ENCODE assay signal across 9 mouse cellular contexts in genomic region chr11:94491035-94491748, GRCm38 (mm10). TPM values are rescaled to one million over a fixed set of nuclear protein-coding genes. Genes with fewer than 3 reads are reported as not detected.
DNase-seq lines count a peak whose midpoint lies in the region; ATAC-seq and TF ChIP-seq lines count a peak whose summit lies in the region.
"Had no signal": no experiment of that assay in that cellular context is flagged by ENCODE, and none has a peak within 500 bp of the region (broad histone marks: within the 10 kb centered on the region; RNA-seq: fewer than 3 reads in every experiment).

No protein-coding gene starts in this region.

- no peaks in the 10 kb centered on the region for H3K36me3 ChIP-seq in heart, embryonic 11.5 days (ENCODE audit: control insufficient read depth, insufficient read depth, low read length)
- H3K36me3 ChIP-seq in embryonic facial prominence, embryonic 13.5 days: no peaks in the 10 kb centered on the region
- no peaks in the 10 kb centered on the region for H3K36me3 ChIP-seq in intestine, embryonic 16.5 days (ENCODE audit: control insufficient read depth, insufficient read depth, low read length)
- H3K36me3 ChIP-seq in small intestine, adult 2 months (ENCODE audit: control insufficient read depth, insufficient read depth, low read length): no peaks in the 10 kb centered on the region

- no peak overlapping the region for H3K27ac ChIP-seq in heart, embryonic 11.5 days (ENCODE audit: low read depth, low read length)
- H3K27ac ChIP-seq in embryonic facial prominence, embryonic 13.5 days: no peak overlapping the region
- no peak overlapping the region for H3K27ac ChIP-seq in intestine, embryonic 16.5 days (ENCODE audit: low read length)
- H3K27ac ChIP-seq in small intestine, adult 2 months (ENCODE audit: insufficient read depth, low read depth, low read length): no peak overlapping the region

- intact Hi-C loops in heart, postnatal 25 days (cut with DNase I): no loop called here

- TF ChIP-seq CTCF in small intestine, adult 2 months (IDR thresholded peaks at IDR 0.05; ENCODE audit: extremely low read depth, insufficient read length, insufficient replicate concordance, low read depth, low read length): no peak

- no peak for DNase-seq in heart, postnatal 25 days (ENCODE audit: low spot score)
- peak; percentile 30 for DNase-seq in NIH3T3 (ENCODE audit: low read depth)
- peak; percentile 62 for DNase-seq in lung, postnatal 10 days
- no peak for DNase-seq in urinary bladder, postnatal 25 days (ENCODE audit: low spot score)

- H3K9me3 ChIP-seq in heart, embryonic 11.5 days (replicated peaks; ENCODE audit: control insufficient read depth, low read length): no peaks in the 10 kb centered on the region
- H3K9me3 ChIP-seq in embryonic facial prominence, embryonic 13.5 days: no peaks in the 10 kb centered on the region
- no peaks in the 10 kb centered on the region for H3K9me3 ChIP-seq in intestine, embryonic 16.5 days (ENCODE audit: control insufficient read depth, low read length)

- H3K4me2 ChIP-seq in heart, embryonic 11.5 days: peak overlapping the region; percentile 68
- peak overlapping the region; percentile 81 for H3K4me2 ChIP-seq in embryonic facial prominence, embryonic 13.5 days
- H3K4me2 ChIP-seq in intestine, embryonic 16.5 days (ENCODE audit: low read depth, low read length): peak overlapping the region; percentile 90

- H3K27me3 ChIP-seq in heart, embryonic 11.5 days (ENCODE audit: control insufficient read depth, insufficient read depth, low read length): peaks cover 36% of the 10 kb centered on the region
- peaks cover 12% of the 10 kb centered on the region; the same call in 1 of the 2 replicates for H3K27me3 ChIP-seq in embryonic facial prominence, embryonic 13.5 days
- peaks cover 4% of the 10 kb centered on the region; the same call in 1 of the 2 replicates for H3K27me3 ChIP-seq in intestine, embryonic 16.5 days (replicated peaks; ENCODE audit: control insufficient read depth, insufficient read depth, low read length)
- no peaks in the 10 kb centered on the region; the same call in 1 of the 2 replicates for H3K27me3 ChIP-seq in small intestine, adult 2 months (ENCODE audit: control insufficient read depth, insufficient read depth, low read length)

- no peak for TF ChIP-seq POLR2A in small intestine, adult 2 months (IDR thresholded peaks at IDR 0.05; ENCODE audit: low read depth, low read length)

- H3K4me1 ChIP-seq in heart, embryonic 11.5 days (ENCODE audit: control insufficient read depth, insufficient read depth, low read length): peaks cover 12% of the 10 kb centered on the region
- H3K4me1 ChIP-seq in embryonic facial prominence, embryonic 13.5 days: peaks cover 22% of the 10 kb centered on the region
- peaks cover 10% of the 10 kb centered on the region for H3K4me1 ChIP-seq in intestine, embryonic 16.5 days (ENCODE audit: control insufficient read depth, insufficient read depth, low read length)
- H3K4me1 ChIP-seq in small intestine, adult 2 months (ENCODE audit: control insufficient read depth, insufficient read depth, insufficient read length, low read length): no peaks in the 10 kb centered on the region

- WGBS in heart, embryonic 11.5 days (ENCODE audit: insufficient replicate concordance): 5% methylated on average over 51 of the region's 55 CpGs
- 5% methylated on average over 55 of the region's 55 CpGs for WGBS in embryonic facial prominence, embryonic 13.5 days
- WGBS in intestine, embryonic 16.5 days: 12% methylated on average over 55 of the region's 55 CpGs
- WGBS in small intestine, adult 2 months: 63% methylated on average over 55 of the region's 55 CpGs

- peak overlapping the region; percentile 48; the same call in 1 of the 2 replicates for H3K9ac ChIP-seq in heart, embryonic 11.5 days (ENCODE audit: low read depth, low read length)
- H3K9ac ChIP-seq in embryonic facial prominence, embryonic 13.5 days: peak overlapping the region; percentile 81
- peak overlapping the region; percentile 74 for H3K9ac ChIP-seq in intestine, embryonic 16.5 days (ENCODE audit: low read depth, low read length)

- ATAC-seq in heart, embryonic 11.5 days (replicated peaks; ENCODE audit: insufficient number of reproducible peaks, low FRiP score, low TSS enrichment): no peak
- no peak for ATAC-seq in embryonic facial prominence, embryonic 13.5 days (ENCODE audit: insufficient number of reproducible peaks, insufficient read depth, low FRiP score, low TSS enrichment, low read depth)
- ATAC-seq in intestine, embryonic 16.5 days: peak; percentile 51

- peak overlapping the region; percentile 49 for H3K4me3 ChIP-seq in heart, embryonic 11.5 days (ENCODE audit: low read depth, low read length)
- peak overlapping the region; percentile 61 for H3K4me3 ChIP-seq in embryonic facial prominence, embryonic 13.5 days
- peak overlapping the region; percentile 56 for H3K4me3 ChIP-seq in intestine, embryonic 16.5 days (ENCODE audit: low read length)
- peak overlapping the region; percentile 33 for H3K4me3 ChIP-seq in small intestine, adult 2 months (ENCODE audit: low read depth, low read length)

RNA-seq across cellular contexts. Expression of gene Spata20, which starts 5.2 kb away (rescaled TPM):
- polyA plus RNA-seq in heart, embryonic 11.5 days (2014; fragmentation: Nextera tagmentation; extraction: Ambion mirVana): 0.15 TPM in 1 of 2 replicates, not detected in the other
- total RNA-seq in heart, postnatal 25 days (2021): under 1 TPM; 0.34 to 0.42 TPM
- polyA plus RNA-seq in embryonic facial prominence, embryonic 13.5 days (2015; fragmentation: Nextera tagmentation; extraction: Ambion mirVana): 0.25 and 0.99 TPM in 2 replicates
- polyA plus RNA-seq in intestine, embryonic 16.5 days (2015; fragmentation: Nextera tagmentation; extraction: Ambion mirVana): 0.13 and 0.16 TPM in 2 replicates
- 0.09 TPM in 1 of 2 replicates, not detected in the other for polyA plus RNA-seq in small intestine, adult 2 months (2012; rRNA removed)
- total RNA-seq: MEL had no signal

RNA-seq across cellular contexts. Expression of gene Epn3, which starts 8.6 kb away (rescaled TPM):
- polyA plus RNA-seq in heart, embryonic 11.5 days (2014; fragmentation: Nextera tagmentation; extraction: Ambion mirVana): 8.2 and 9.1 TPM in 2 replicates
- 10 to 100 TPM; 26.7 to 29.7 TPM for total RNA-seq in heart, postnatal 25 days (2021)
- 4.2 and 4.9 TPM in 2 replicates for polyA plus RNA-seq in embryonic facial prominence, embryonic 13.5 days (2015; fragmentation: Nextera tagmentation; extraction: Ambion mirVana)
- polyA plus RNA-seq in intestine, embryonic 16.5 days (2015; fragmentation: Nextera tagmentation; extraction: Ambion mirVana): 1.5 and 1.7 TPM in 2 replicates
- polyA plus RNA-seq in small intestine, adult 2 months (2012; rRNA removed): 2.6 and 9.9 TPM in 2 replicates
- total RNA-seq: MEL had no signal

RNA-seq across cellular contexts. Expression of gene Cacna1g, which starts 17.2 kb away (rescaled TPM):
- 2.7 and 4.3 TPM in 2 replicates for polyA plus RNA-seq in heart, embryonic 11.5 days (2014; fragmentation: Nextera tagmentation; extraction: Ambion mirVana)
- total RNA-seq in heart, postnatal 25 days (2021): 10 to 100 TPM; 15.4 to 21.5 TPM
- 38.2 and 41.8 TPM in 2 replicates for polyA plus RNA-seq in embryonic facial prominence, embryonic 13.5 days (2015; fragmentation: Nextera tagmentation; extraction: Ambion mirVana)
- 4.9 and 5.4 TPM in 2 replicates for polyA plus RNA-seq in intestine, embryonic 16.5 days (2015; fragmentation: Nextera tagmentation; extraction: Ambion mirVana)
- 6.9 and 10.7 TPM in 2 replicates for polyA plus RNA-seq in small intestine, adult 2 months (2012; rRNA removed)

RNA-seq across cellular contexts. Expression of gene Mycbpap, which starts 30.4 kb away (rescaled TPM):
- polyA plus RNA-seq in heart, embryonic 11.5 days (2014; fragmentation: Nextera tagmentation; extraction: Ambion mirVana): 9.1 and 9.9 TPM in 2 replicates
- 1 to 10 TPM in 1 of 2 experiments, under 1 TPM in 1; 0.68 to 1.1 TPM for total RNA-seq in heart, postnatal 25 days (2021)
- 1.4 and 3.6 TPM in 2 replicates for polyA plus RNA-seq in embryonic facial prominence, embryonic 13.5 days (2015; fragmentation: Nextera tagmentation; extraction: Ambion mirVana)
- polyA plus RNA-seq in intestine, embryonic 16.5 days (2015; fragmentation: Nextera tagmentation; extraction: Ambion mirVana): 3.0 and 3.2 TPM in 2 replicates
- 1.1 and 1.4 TPM in 2 replicates for polyA plus RNA-seq in small intestine, adult 2 months (2012; rRNA removed)

RNA-seq across cellular contexts. Expression of gene Rsad1, which starts 57.9 kb away (rescaled TPM):
- 2.6 and 4.6 TPM in 2 replicates for polyA plus RNA-seq in heart, embryonic 11.5 days (2014; fragmentation: Nextera tagmentation; extraction: Ambion mirVana)
- 10 to 100 TPM; 11.3 to 11.5 TPM for total RNA-seq in heart, postnatal 25 days (2021)
- polyA plus RNA-seq in embryonic facial prominence, embryonic 13.5 days (2015; fragmentation: Nextera tagmentation; extraction: Ambion mirVana): 4.0 and 4.6 TPM in 2 replicates
- polyA plus RNA-seq in intestine, embryonic 16.5 days (2015; fragmentation: Nextera tagmentation; extraction: Ambion mirVana): 2.4 and 3.6 TPM in 2 replicates
- polyA plus RNA-seq in small intestine, adult 2 months (2012; rRNA removed): 3.7 and 8.4 TPM in 2 replicates

Comparison
In these comparisons a context has a peak if more than half of its experiments do, and no peak if none do; other contexts are left out.
1. DNase-seq: peak in NIH3T3 (single experiment) and lung, postnatal 10 days (single experiment); none in heart, postnatal 25 days (single experiment) and urinary bladder, postnatal 25 days (single experiment).
2. Peak in every context shown above with its lines, with median percentiles within 50 percentile points of each other: H3K4me2 ChIP-seq, H3K4me3 ChIP-seq and H3K9ac ChIP-seq.